Mouse (Mus musculus): ENCODE data around the gene N4bp1. TPM values are rescaled to one million over a fixed set of nuclear protein-coding genes. Genes with fewer than 3 reads are reported as not detected.
A peak's percentile ranks its signal among the peaks of the same experiment; 100 is the strongest.

Gene N4bp1
- 10.2 and 11.9 TPM in 2 replicates for polyA plus RNA-seq (2014; fragmentation: Nextera tagmentation; extraction: Ambion mirVana)

DNA sequence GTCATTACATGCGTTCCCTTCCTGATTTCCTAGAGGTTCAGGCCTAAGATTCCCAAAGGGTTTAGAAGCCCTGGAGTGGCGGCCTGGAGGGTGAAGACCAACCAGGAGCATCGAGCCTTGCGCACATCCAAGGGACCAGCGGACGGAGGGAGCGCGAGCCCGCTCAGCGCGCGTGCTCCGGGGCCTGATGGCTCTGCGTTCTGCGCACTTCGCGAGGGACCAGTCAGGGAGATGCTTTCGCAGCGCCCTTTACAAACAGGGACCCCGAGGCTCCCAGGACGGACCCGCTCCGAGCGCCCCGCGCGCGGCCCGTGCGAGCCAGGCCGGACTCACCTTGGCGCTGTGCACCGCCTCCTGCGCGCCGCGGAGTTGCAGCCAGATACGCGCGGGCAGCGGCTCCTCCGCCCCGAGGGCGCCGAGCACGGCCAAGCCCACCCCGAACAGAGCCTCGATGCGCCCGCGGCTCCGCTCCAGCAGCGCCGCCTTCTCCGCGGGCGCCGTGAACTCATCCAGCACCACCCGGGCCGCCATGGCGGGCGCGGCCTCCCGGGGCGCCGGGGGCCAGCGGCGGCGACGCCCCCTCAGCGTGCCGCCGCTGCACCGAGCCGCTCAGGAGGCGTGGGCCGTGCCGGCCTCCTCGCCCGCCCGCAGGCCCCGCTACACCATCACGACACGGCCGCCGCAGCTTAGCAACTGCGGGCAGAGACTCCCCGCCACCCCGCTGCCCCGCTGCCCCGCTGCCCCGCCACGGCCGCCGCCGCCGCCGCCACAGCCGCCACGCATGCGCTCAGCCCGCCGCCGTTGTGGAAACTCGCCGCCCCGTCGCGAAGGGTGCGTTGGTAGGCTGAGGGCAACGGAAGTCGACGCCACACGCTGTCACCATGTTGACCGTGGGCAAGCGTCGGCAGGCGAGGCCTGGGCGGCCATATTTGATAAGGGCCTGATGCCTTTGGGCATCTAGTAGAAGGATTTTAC lies at the start of gene N4bp1:
Gene N4bp1 (minus strand): TSS at position 770 of the 975 bp plus-strand sequence.
- H3K36me3 ChIP-seq (ENCODE audit: control insufficient read depth, insufficient read depth, low read length) = no peaks in the 10 kb centered on the region
- H3K4me2 ChIP-seq (replicated peaks; ENCODE audit: low read depth, low read length) = peak within 1 kb of the TSS; percentile 77
- peaks cover 5% of the 10 kb centered on the region; the same call in 1 of the 2 replicates for H3K4me1 ChIP-seq (replicated peaks; ENCODE audit: control insufficient read depth, insufficient read depth, low read length)
- peak within 1 kb of the TSS; percentile 85 for H3K27ac ChIP-seq (ENCODE audit: low read depth, low read length)
- H3K9me3 ChIP-seq (ENCODE audit: control insufficient read depth, low read length) = no peaks in the 10 kb centered on the region
- H3K9ac ChIP-seq (ENCODE audit: low read depth, low read length) = peak within 1 kb of the TSS; percentile 87
- ATAC-seq (ENCODE audit: low FRiP score) (peak; percentile 92), DNase-seq (ENCODE audit: low spot score) (peak; percentile 94)
- WGBS = under 1% methylated on average over 76 of the region's 119 CpGs
- H3K4me3 ChIP-seq (ENCODE audit: low read depth, low read length) = peak within 1 kb of the TSS; percentile 94
- H3K27me3 ChIP-seq (ENCODE audit: control insufficient read depth, insufficient read depth, low read length) = no peaks in the 10 kb centered on the region

- H3K27ac ChIP-seq (ENCODE audit: low read depth, low read length) = no peak overlapping the region
- no peaks in the 10 kb centered on the region for H3K36me3 ChIP-seq (ENCODE audit: control insufficient read depth, insufficient read depth, low read length)
- no peaks in the 10 kb centered on the region for H3K4me1 ChIP-seq (replicated peaks; ENCODE audit: control insufficient read depth, insufficient read depth, low read length)
- DNase-seq (ENCODE audit: low spot score) (peak; percentile 18), ATAC-seq (ENCODE audit: low FRiP score) (no peak)
- H3K9ac ChIP-seq (ENCODE audit: low read depth, low read length) = no peak overlapping the region
- 64% methylated on average over 5 of the region's 5 CpGs for WGBS
- no peak overlapping the region for H3K4me3 ChIP-seq (ENCODE audit: low read depth, low read length)
- no peaks in the 10 kb centered on the region for H3K9me3 ChIP-seq (ENCODE audit: control insufficient read depth, low read length)
- H3K27me3 ChIP-seq (ENCODE audit: control insufficient read depth, insufficient read depth, low read length) = no peaks in the 10 kb centered on the region
- no peak overlapping the region for H3K4me2 ChIP-seq (replicated peaks; ENCODE audit: low read depth, low read length)
Measured at GRCm38 (mm10) chr8:86934841-86935240, 49.8 kb upstream of the N4bp1 start.

GRCm38 (mm10) chr8:86934393-86934792 lies 49.3 kb upstream of the N4bp1 start:
- H3K4me3 ChIP-seq (ENCODE audit: low read depth, low read length) = no peak overlapping the region
- H3K9ac ChIP-seq (ENCODE audit: low read depth, low read length) = no peak overlapping the region
- ATAC-seq (ENCODE audit: low FRiP score) (no peak), DNase-seq (ENCODE audit: low spot score) (no peak)
- no peak overlapping the region for H3K27ac ChIP-seq (ENCODE audit: low read depth, low read length)
- H3K27me3 ChIP-seq (ENCODE audit: control insufficient read depth, insufficient read depth, low read length) = no peaks in the 10 kb centered on the region
- no peak overlapping the region for H3K4me2 ChIP-seq (replicated peaks; ENCODE audit: low read depth, low read length)
- H3K9me3 ChIP-seq (ENCODE audit: control insufficient read depth, low read length) = no peaks in the 10 kb centered on the region
- 52% methylated on average over 13 of the region's 13 CpGs for WGBS
- no peaks in the 10 kb centered on the region for H3K36me3 ChIP-seq (ENCODE audit: control insufficient read depth, insufficient read depth, low read length)
- H3K4me1 ChIP-seq (replicated peaks; ENCODE audit: control insufficient read depth, insufficient read depth, low read length) = no peaks in the 10 kb centered on the region

DNA sequence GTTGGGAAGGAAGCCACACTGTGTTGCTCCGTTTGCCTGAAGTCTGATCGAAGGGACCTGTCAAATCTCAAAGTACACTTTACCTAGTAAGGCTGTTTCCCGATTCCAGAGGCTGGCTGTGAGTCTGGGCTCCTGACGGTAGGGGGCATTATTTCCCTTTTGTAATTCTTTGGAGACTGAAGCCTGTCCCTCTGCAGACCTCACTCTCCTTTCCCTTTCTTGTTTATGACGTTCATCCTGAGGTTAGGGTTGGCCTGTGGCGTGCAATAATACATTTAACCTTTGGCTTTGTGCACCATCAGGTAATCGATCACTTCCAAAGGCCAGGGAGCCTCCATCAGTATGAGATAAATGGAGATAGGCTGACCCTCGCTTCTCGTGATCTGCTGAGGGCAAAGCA lies 48.8 kb upstream of the N4bp1 start:
- DNase-seq (ENCODE audit: low spot score) (peak; percentile 87), ATAC-seq (ENCODE audit: low FRiP score) (peak; percentile 65)
- Histone ChIP-seq H3K27ac (ENCODE audit: low read depth, low read length) (no peak overlapping the region), H3K27me3 (ENCODE audit: control insufficient read depth, insufficient read depth, low read length) (no peaks in the 10 kb centered on the region), H3K4me3 (ENCODE audit: low read depth, low read length) (no peak overlapping the region), H3K9me3 (ENCODE audit: control insufficient read depth, low read length) (no peaks in the 10 kb centered on the region), H3K36me3 (ENCODE audit: control insufficient read depth, insufficient read depth, low read length) (no peaks in the 10 kb centered on the region), H3K4me1 (replicated peaks; ENCODE audit: control insufficient read depth, insufficient read depth, low read length) (no peaks in the 10 kb centered on the region), H3K4me2 (replicated peaks; ENCODE audit: low read depth, low read length) (no peak overlapping the region), H3K9ac (ENCODE audit: low read depth, low read length) (no peak overlapping the region)
- 21% methylated on average over 9 of the region's 9 CpGs for WGBS

- DNase-seq (ENCODE audit: low spot score) = no peak
- H3K9ac ChIP-seq (ENCODE audit: low read depth, low read length) = no peak overlapping the region
- H3K36me3 ChIP-seq (ENCODE audit: control insufficient read depth, insufficient read depth, low read length) = no peaks in the 10 kb centered on the region
- H3K9me3 ChIP-seq (ENCODE audit: control insufficient read depth, low read length) = no peaks in the 10 kb centered on the region
- H3K4me1 ChIP-seq (replicated peaks; ENCODE audit: control insufficient read depth, insufficient read depth, low read length) = no peaks in the 10 kb centered on the region
- no peak overlapping the region for H3K27ac ChIP-seq (ENCODE audit: low read depth, low read length)
- no peaks in the 10 kb centered on the region for H3K27me3 ChIP-seq (ENCODE audit: control insufficient read depth, insufficient read depth, low read length)
- WGBS = 56% methylated on average over 8 of the region's 8 CpGs
- ATAC-seq (ENCODE audit: low FRiP score) = no peak
- H3K4me2 ChIP-seq (replicated peaks; ENCODE audit: low read depth, low read length) = no peak overlapping the region
- no peak overlapping the region for H3K4me3 ChIP-seq (ENCODE audit: low read depth, low read length)
Measured at GRCm38 (mm10) chr8:86926237-86926636, 41.2 kb upstream of the N4bp1 start.

DNA sequence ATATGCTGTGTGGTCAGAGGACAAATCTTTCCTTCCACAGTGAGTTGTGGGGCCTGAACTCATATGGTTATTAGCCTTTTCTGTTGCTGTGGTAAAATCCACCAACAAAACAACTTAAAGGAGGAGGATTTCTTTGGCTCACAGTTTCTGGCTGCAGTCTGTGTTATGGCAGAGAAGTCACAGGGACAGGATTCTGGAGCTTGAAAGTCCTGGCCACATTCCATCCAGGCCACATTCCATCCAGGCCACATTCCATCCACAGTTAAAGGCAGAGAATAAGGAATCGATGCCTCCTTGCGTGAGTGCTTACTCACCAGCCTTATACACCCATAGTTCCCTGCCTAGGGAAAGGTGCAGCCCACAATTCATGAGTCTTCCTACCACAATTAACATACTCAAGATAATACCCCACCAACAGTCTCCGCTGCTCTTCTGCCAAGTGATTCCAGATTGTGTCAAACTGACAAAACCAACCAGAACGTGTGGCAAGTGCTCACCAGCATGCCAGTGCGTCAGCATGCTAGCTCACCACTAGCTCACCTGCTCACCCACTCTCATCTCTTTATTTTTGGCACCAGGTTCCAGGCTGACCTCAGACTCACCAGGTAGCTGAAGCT lies 38.3 kb upstream of the N4bp1 start:
- H3K4me2 ChIP-seq (replicated peaks; ENCODE audit: low read depth, low read length) = no peak overlapping the region
- H3K4me1 ChIP-seq (replicated peaks; ENCODE audit: control insufficient read depth, insufficient read depth, low read length) = no peaks in the 10 kb centered on the region
- DNase-seq (ENCODE audit: low spot score) (no peak), ATAC-seq (ENCODE audit: low FRiP score) (no peak)
- WGBS = 83% methylated on average over 5 of the region's 5 CpGs
- no peak overlapping the region for H3K4me3 ChIP-seq (ENCODE audit: low read depth, low read length)
- no peak overlapping the region for H3K27ac ChIP-seq (ENCODE audit: low read depth, low read length)
- no peaks in the 10 kb centered on the region for H3K9me3 ChIP-seq (ENCODE audit: control insufficient read depth, low read length)
- no peaks in the 10 kb centered on the region for H3K27me3 ChIP-seq (ENCODE audit: control insufficient read depth, insufficient read depth, low read length)
- H3K9ac ChIP-seq (ENCODE audit: low read depth, low read length) = no peak overlapping the region
- no peaks in the 10 kb centered on the region for H3K36me3 ChIP-seq (ENCODE audit: control insufficient read depth, insufficient read depth, low read length)

GRCm38 (mm10) chr8:86922673-86923072 lies 37.6 kb upstream of the N4bp1 start:
- Histone ChIP-seq H3K4me3 (ENCODE audit: low read depth, low read length) (no peak overlapping the region), H3K27ac (ENCODE audit: low read depth, low read length) (no peak overlapping the region), H3K27me3 (ENCODE audit: control insufficient read depth, insufficient read depth, low read length) (no peaks in the 10 kb centered on the region), H3K9ac (ENCODE audit: low read depth, low read length) (no peak overlapping the region), H3K36me3 (ENCODE audit: control insufficient read depth, insufficient read depth, low read length) (no peaks in the 10 kb centered on the region), H3K4me2 (replicated peaks; ENCODE audit: low read depth, low read length) (no peak overlapping the region), H3K4me1 (replicated peaks; ENCODE audit: control insufficient read depth, insufficient read depth, low read length) (no peaks in the 10 kb centered on the region), H3K9me3 (ENCODE audit: control insufficient read depth, low read length) (no peaks in the 10 kb centered on the region)
- ATAC-seq (ENCODE audit: low FRiP score) = no peak
- WGBS = no CpG with 5 or more reads among the region's 1 CpGs
- no peak for DNase-seq (ENCODE audit: low spot score)

DNA sequence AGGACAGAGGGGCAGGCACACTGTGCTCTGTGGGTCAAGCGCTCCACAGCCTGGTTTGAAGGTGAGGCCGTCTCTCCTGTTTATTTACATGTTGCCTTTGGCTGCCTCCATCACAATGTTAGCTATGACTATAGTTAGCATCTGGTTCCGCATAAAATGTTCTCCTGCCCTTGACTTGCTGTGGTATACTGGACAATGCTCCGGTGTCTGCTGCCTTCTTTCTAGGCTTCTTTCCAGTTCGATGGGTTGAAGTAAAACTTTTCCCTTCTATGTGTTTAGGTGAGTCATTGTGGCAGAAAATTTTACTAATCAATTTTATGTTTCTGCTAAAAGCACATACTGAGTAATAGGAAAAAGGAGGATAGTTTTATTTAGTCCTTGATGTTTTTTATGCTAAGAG lies 37.1 kb upstream of the N4bp1 start:
- no peaks in the 10 kb centered on the region for H3K36me3 ChIP-seq (ENCODE audit: control insufficient read depth, insufficient read depth, low read length)
- no peak overlapping the region for H3K4me3 ChIP-seq (ENCODE audit: low read depth, low read length)
- no peak for DNase-seq (ENCODE audit: low spot score)
- H3K4me1 ChIP-seq (replicated peaks; ENCODE audit: control insufficient read depth, insufficient read depth, low read length) = no peaks in the 10 kb centered on the region
- WGBS = 87% methylated on average over 5 of the region's 5 CpGs
- H3K9ac ChIP-seq (ENCODE audit: low read depth, low read length) = no peak overlapping the region
- no peak overlapping the region for H3K27ac ChIP-seq (ENCODE audit: low read depth, low read length)
- no peaks in the 10 kb centered on the region for H3K27me3 ChIP-seq (ENCODE audit: control insufficient read depth, insufficient read depth, low read length)
- H3K9me3 ChIP-seq (ENCODE audit: control insufficient read depth, low read length) = no peaks in the 10 kb centered on the region
- no peak overlapping the region for H3K4me2 ChIP-seq (replicated peaks; ENCODE audit: low read depth, low read length)
- ATAC-seq (ENCODE audit: low FRiP score) = no peak

Data from hindbrain, embryonic 11.5 days (tissue).